Mouse (Mus musculus) intestine, embryonic 14.5 days (tissue): ENCODE results near the gene Dnajc7. TPM values are rescaled to one million over a fixed set of nuclear protein-coding genes. Genes with fewer than 3 reads are reported as not detected.

ENCODE experiments used
- ATAC-seq: fragments of 200-750 bp; cut with Nextera tagmentation; replicated peaks from 2 replicates; pipeline ENCODE4 v1.8.0; 2017; ENCODE audit warnings: low read depth, moderate number of reproducible peaks, moderate TSS enrichment, moderate library complexity; ENCODE audit not compliant: low FRiP score, low TSS enrichment
- DNase-seq: peaks from one replicate; pipeline ENCODE4 v3.0.0-alpha.2; 2018; ENCODE audit warnings: low spot score
- H3K27ac ChIP-seq: fragments of 300-500 bp; sonication (generic); 2 replicates; pipeline ENCODE4 v1.5.1; 2014; ENCODE audit warnings: low read depth, mild to moderate bottlenecking, control low read depth
- H3K27me3 ChIP-seq: fragments of 300-500 bp; sonication (generic); replicated peaks from 2 replicates; pipeline ENCODE4 v1.6.1; 2014; ENCODE audit warnings: low read length, control low read depth; ENCODE audit not compliant: control insufficient read depth, insufficient read depth
- H3K36me3 ChIP-seq: fragments of 300-500 bp; sonication (generic); 2 replicates; pipeline ENCODE4 v1.6.1; 2014; ENCODE audit warnings: low read length, control low read depth; ENCODE audit not compliant: control insufficient read depth, insufficient read depth
- H3K4me1 ChIP-seq: fragments of 300-500 bp; sonication (generic); replicated peaks from 2 replicates; pipeline ENCODE4 v1.6.1; 2014; ENCODE audit warnings: low read length, control low read depth, mixed read lengths; ENCODE audit not compliant: control insufficient read depth, insufficient read depth
- H3K4me2 ChIP-seq: fragments of 300-500 bp; sonication (generic); 2 replicates; pipeline ENCODE4 v1.6.1; 2014; ENCODE audit warnings: low read length
- H3K4me3 ChIP-seq: fragments of 300-500 bp; sonication (generic); 2 replicates; pipeline ENCODE4 v1.5.1; 2014; ENCODE audit warnings: low read depth, low read length, control low read depth, mixed read lengths
- H3K9ac ChIP-seq: fragments of 300-500 bp; sonication (generic); 2 replicates; pipeline ENCODE4 v1.6.1; 2014; ENCODE audit warnings: mild to moderate bottlenecking, low read length
- H3K9me3 ChIP-seq: fragments of 300-500 bp; sonication (generic); 2 replicates; pipeline ENCODE4 v1.6.1; 2016; ENCODE audit warnings: low read length, control low read depth; ENCODE audit not compliant: control insufficient read depth
- WGBS: fragments of 180-500 bp; shearing (Covaris S2); extraction: QIAGEN DNeasy Blood & Tissue Kit; methylation state at CpG from one replicate; pipeline ENCODE4 v1.1.7; 2014; 5-methylcytosine and 5-hydroxymethylcytosine counted together
- polyA plus RNA-seq: library from polyadenylated mRNA; unstranded; fragments of >200 nt; fragmentation: Nextera tagmentation; extraction: Ambion mirVana; gene quantifications from 2 replicates; pipeline ENCODE4 v1.2.1, GENCODE M21; 2014

The Dnajc7 gene
- polyA plus RNA-seq, 1 experiment from 2014 or later: 61.7 TPM

GRCm38 (mm10) chr11:100574708-100575483, 45.1 kb downstream of the Dnajc7 start, which contains the start of gene Cnp:
Gene Cnp (plus strand): TSS chr11:100574904.
- ATAC-seq (peak; percentile 67), DNase-seq (peak; percentile 84)
- H3K9ac ChIP-seq: peak within 1 kb of the TSS; percentile 63
- H3K36me3 ChIP-seq: peaks cover 15% of the 10 kb centered on the region
- H3K4me3 ChIP-seq: peak within 1 kb of the TSS; percentile 66
- peak within 1 kb of the TSS; percentile 73 for H3K27ac ChIP-seq
- H3K4me1 ChIP-seq: peaks cover 12% of the 10 kb centered on the region; the same call in 1 of the 2 replicates
- 2% methylated on average over 47 of the region's 47 CpGs for WGBS
- peak within 1 kb of the TSS; percentile 73 for H3K4me2 ChIP-seq
- H3K27me3 ChIP-seq: peaks cover 13% of the 10 kb centered on the region; the same call in 1 of the 2 replicates
- no peaks in the 10 kb centered on the region for H3K9me3 ChIP-seq

- H3K27ac ChIP-seq: 0 out of 2 replicates have a peak overlapping the region, but pooled peaks have one; percentile 73
Measured at GRCm38 (mm10) chr11:100574188-100574587, 45.8 kb downstream of the Dnajc7 start.

GRCm38 (mm10) chr11:100571202-100571567, 48.8 kb downstream of the Dnajc7 start:
- Histone ChIP-seq H3K4me3 (0 out of 2 replicates have a peak overlapping the region, but pooled peaks have one; percentile 4), H3K36me3 (no peaks in the 10 kb centered on the region), H3K27me3 (peaks cover 13% of the 10 kb centered on the region; the same call in 1 of the 2 replicates), H3K27ac (no peak overlapping the region), H3K4me2 (peak overlapping the region; percentile 25), H3K9ac (no peak overlapping the region), H3K4me1 (peaks cover 12% of the 10 kb centered on the region; the same call in 1 of the 2 replicates), H3K9me3 (no peaks in the 10 kb centered on the region)
- ATAC-seq (no peak), DNase-seq (no peak)
- WGBS: 12% methylated on average over 16 of the region's 16 CpGs

More at GRCm38 (mm10) chr11:100574188-100574587, 45.8 kb downstream of the Dnajc7 start:
- peak overlapping the region; percentile 73 for H3K4me2 ChIP-seq
- DNase-seq (no peak), ATAC-seq (no peak)
- peaks cover 13% of the 10 kb centered on the region; the same call in 1 of the 2 replicates for H3K27me3 ChIP-seq
- H3K4me3 ChIP-seq: peak overlapping the region; percentile 66; the same call in 1 of the 2 replicates
- whole genome bisulfite sequencing: 92% methylated on average over 3 of the region's 3 CpGs
- H3K36me3 ChIP-seq: peaks cover 8% of the 10 kb centered on the region
- H3K9ac ChIP-seq: no peak overlapping the region
- no peaks in the 10 kb centered on the region for H3K9me3 ChIP-seq
- H3K4me1 ChIP-seq: peaks cover 12% of the 10 kb centered on the region; the same call in 1 of the 2 replicates

- no peak for ATAC-seq
- 12% methylated on average over 8 of the region's 8 CpGs for WGBS
Measured at GRCm38 (mm10) chr11:100570430-100571201, 49.4 kb downstream of the Dnajc7 start.

GRCm38 (mm10) chr11:100569789-100570188, 50.2 kb downstream of the Dnajc7 start:
- Histone ChIP-seq H3K9me3 (no peaks in the 10 kb centered on the region), H3K27me3 (peaks cover 13% of the 10 kb centered on the region; the same call in 1 of the 2 replicates), H3K4me2 (no peak overlapping the region), H3K36me3 (no peaks in the 10 kb centered on the region), H3K27ac (no peak overlapping the region), H3K9ac (no peak overlapping the region), H3K4me3 (no peak overlapping the region), H3K4me1 (peaks cover 8% of the 10 kb centered on the region; the same call in 1 of the 2 replicates)
- WGBS: 71% methylated on average over 9 of the region's 9 CpGs
- ATAC-seq (no peak), DNase-seq (no peak)

More at GRCm38 (mm10) chr11:100570430-100571201, 49.4 kb downstream of the Dnajc7 start:
- Histone ChIP-seq H3K9me3 (no peaks in the 10 kb centered on the region), H3K27me3 (peaks cover 13% of the 10 kb centered on the region; the same call in 1 of the 2 replicates), H3K36me3 (no peaks in the 10 kb centered on the region), H3K4me3 (0 out of 2 replicates have a peak overlapping the region, but pooled peaks have one; percentile 4), H3K9ac (no peak overlapping the region), H3K27ac (no peak overlapping the region), H3K4me1 (peaks cover 10% of the 10 kb centered on the region; the same call in 1 of the 2 replicates), H3K4me2 (peak overlapping the region; percentile 25)
- DNase-seq: peak; percentile 88

GRCm38 (mm10) chr11:100568692-100569091, 51.3 kb downstream of the Dnajc7 start:
- no peaks in the 10 kb centered on the region for H3K36me3 ChIP-seq
- no peak overlapping the region for H3K4me2 ChIP-seq
- no peak for DNase-seq
- no peak for ATAC-seq
- H3K27ac ChIP-seq: no peak overlapping the region
- no peak overlapping the region for H3K4me3 ChIP-seq
- 83% methylated on average over 8 of the region's 8 CpGs for WGBS
- no peak overlapping the region for H3K9ac ChIP-seq
- H3K4me1 ChIP-seq: peaks cover 8% of the 10 kb centered on the region; the same call in 1 of the 2 replicates
- H3K9me3 ChIP-seq: no peaks in the 10 kb centered on the region
- H3K27me3 ChIP-seq: peaks cover 13% of the 10 kb centered on the region; the same call in 1 of the 2 replicates

GRCm38 (mm10) chr11:100567815-100568245, 52.1 kb downstream of the Dnajc7 start:
- no peak overlapping the region for H3K4me3 ChIP-seq
- WGBS: 51% methylated on average over 9 of the region's 9 CpGs
- DNase-seq: no peak
- H3K4me1 ChIP-seq: peaks cover 8% of the 10 kb centered on the region; the same call in 1 of the 2 replicates
- no peaks in the 10 kb centered on the region for H3K9me3 ChIP-seq
- H3K27me3 ChIP-seq: peaks cover 13% of the 10 kb centered on the region; the same call in 1 of the 2 replicates
- ATAC-seq: no peak
- no peak overlapping the region for H3K27ac ChIP-seq
- no peak overlapping the region for H3K4me2 ChIP-seq
- H3K36me3 ChIP-seq: no peaks in the 10 kb centered on the region
- no peak overlapping the region for H3K9ac ChIP-seq

GRCm38 (mm10) chr11:100567229-100567628, 52.7 kb downstream of the Dnajc7 start:
- no peak overlapping the region for H3K27ac ChIP-seq
- DNase-seq (no peak), ATAC-seq (no peak)
- peaks cover 13% of the 10 kb centered on the region; the same call in 1 of the 2 replicates for H3K27me3 ChIP-seq
- 87% methylated on average over 5 of the region's 5 CpGs for WGBS
- no peak overlapping the region for H3K9ac ChIP-seq
- no peak overlapping the region for H3K4me3 ChIP-seq
- H3K4me1 ChIP-seq: peaks cover 8% of the 10 kb centered on the region; the same call in 1 of the 2 replicates
- no peaks in the 10 kb centered on the region for H3K9me3 ChIP-seq
- no peaks in the 10 kb centered on the region for H3K36me3 ChIP-seq
- no peak overlapping the region for H3K4me2 ChIP-seq
